Mouse (Mus musculus) urinary bladder, postnatal 10 days (tissue): ENCODE data around the gene Znhit2.

ENCODE experiments used
- DNase-seq: peaks from one replicate; pipeline ENCODE4 v3.0.0; 2022; ENCODE audit warnings: low spot score

Znhit2 gene

DNA sequence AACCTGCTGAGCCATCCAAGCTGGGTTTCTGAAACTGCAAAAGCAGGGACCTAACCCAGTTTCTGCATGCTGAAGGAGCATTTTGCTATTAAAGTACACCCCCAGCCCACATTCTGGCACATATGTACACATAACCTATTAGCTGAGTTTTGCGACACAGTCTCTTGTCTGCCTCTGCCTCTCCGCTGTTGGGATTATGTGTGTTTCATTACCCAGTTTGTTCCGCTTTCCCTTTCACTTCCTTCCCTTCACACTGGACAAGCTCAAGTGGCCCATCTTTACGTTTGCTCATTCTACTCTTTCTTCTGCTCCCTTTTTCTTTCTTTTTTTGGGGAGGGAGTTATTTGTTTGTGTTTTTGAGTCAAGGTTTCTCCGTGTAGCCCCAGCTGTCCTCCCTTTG is 12.9 kb downstream of the Znhit2 start:
- no peak for DNase-seq

DNA sequence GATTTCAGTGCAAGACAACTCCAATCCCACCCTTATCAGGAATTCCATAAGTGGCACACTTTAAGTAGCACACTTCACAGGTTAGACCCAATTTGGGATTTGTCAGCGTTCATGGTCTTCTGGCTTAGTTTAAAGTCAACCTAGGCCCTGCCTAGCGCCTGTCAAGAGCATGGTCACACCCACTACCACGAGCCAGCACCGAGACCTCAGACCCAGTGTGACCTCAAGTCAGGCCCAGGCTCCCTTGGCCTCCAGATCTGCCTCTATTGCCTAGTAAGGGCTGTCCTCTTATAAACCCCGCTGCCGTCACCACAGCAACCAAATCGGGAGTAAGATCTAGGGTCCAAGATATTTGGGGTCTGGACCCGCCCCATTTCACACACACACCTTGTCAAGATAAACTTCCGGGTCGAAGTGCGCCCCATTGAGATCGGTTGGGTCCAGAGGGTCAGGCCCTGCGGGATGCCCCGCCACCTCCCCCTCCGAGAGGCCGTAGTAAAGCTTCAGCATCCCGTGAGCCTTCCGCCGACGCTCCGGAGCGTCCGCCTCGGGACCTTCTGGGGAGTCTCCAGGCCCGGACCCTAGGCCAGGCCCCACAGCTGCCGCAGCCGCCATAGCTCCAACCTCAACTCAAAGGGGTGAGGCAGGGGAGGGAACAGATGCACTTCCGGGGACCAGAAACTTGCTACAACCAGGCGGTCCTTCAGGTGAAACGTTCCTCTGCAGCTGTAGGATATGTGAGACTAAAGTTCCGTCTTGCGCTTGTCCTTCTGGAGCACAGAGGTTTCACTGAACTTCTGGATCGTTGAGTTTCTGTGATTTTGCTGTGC is 15.8 kb downstream of the Znhit2 start, which contains the start of gene Vps51:
Vps51 (minus strand) TSS at position 668 of the 830 bp plus-strand sequence.
- peak; percentile 38 for DNase-seq

DNA sequence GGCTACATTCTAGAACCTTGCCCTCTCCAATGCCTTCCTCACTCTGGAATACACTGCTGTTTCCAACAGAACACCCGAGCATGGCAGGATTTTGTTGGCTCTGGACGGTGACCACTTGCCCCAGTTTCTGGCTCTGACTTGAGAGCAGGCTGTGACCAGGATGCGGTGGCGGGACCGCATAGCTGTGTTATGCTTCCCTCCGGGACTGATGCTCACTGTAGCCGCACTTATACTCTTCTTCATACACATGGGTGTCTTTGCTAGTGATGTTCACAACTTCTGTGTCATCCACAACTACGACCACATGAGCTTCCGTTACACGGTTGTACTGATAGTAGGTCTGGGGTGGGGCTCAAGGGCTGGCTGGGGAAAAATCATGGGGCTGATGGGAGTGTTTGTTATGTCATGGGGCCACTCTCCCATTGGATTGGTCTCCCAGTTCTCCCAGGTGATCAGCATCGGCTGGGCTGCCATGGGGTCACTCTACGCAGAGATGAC is 19.0 kb downstream of the Znhit2 start, which contains the start of gene Tmem262:
Tmem262 (plus strand) TSS at position 51 of the 498 bp plus-strand sequence.
- no peak for DNase-seq

DNA sequence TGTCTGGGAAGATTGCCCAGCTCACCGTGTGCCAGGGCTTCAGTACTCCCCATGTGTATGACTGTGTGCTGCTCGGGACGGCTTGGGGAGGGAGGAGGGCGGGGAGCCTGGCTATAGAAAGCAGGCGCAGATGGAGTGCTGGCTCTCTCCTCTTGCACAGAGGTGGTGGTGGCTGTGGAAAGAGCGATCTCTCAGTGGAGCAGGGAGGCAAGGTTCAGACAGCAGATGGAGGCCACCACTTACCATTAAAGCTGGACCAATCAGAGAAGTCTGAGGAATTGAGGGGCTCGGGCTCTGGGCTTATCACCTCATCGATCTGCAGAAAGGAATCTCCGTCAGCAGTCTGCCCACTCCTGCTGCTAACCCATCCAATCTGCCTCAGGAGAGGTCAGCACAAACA is 21.2 kb downstream of the Znhit2 start, which contains the start of gene Gm28374:
Gm28374 (minus strand) TSS at position 101 of the 400 bp plus-strand sequence.
- no peak for DNase-seq

DNA sequence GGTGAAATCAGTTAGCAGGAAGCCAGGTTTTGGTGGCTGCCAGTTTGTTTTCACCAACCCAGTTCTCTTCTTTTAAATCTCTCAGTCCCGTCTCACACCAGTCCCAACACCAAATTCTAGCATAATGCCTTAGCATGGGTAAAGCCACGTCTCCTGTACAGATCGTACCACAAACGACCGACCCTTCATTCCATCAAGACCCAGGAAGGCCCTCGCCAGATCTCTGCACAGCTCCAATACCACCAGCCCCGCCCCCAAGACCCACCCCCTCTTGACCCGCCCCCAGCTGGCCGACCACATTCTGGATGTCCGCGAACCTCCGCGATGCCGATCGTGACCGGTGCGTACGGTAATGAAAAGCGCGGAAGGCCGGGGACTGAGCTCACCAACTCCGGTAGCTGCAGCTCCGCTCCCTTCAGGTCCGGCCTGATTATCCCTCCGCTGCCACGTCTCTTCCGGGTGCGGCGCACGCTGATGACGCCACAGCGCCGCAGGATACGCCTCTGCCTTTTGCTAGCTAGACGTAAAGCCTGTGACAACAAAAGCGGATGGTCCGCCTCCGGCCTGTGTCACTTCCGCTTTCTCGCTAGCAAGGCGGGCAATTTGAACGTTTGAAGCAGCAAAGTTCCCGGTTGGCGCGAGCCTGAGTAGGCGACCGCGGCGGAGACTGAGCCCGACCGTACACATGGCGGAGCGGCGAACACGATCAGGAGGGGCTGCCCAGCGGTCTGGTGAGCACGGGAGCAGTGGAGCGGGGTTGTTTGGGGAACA is 23.7 kb downstream of the Znhit2 start, which contains the start of the genes Zfpl1 and Cdca5:
Zfpl1 (minus strand) TSS at position 479 of the 771 bp plus-strand sequence.
Cdca5 (plus strand) TSS at position 506 of the 771 bp plus-strand sequence.
- DNase-seq, result peak; percentile 83

DNA sequence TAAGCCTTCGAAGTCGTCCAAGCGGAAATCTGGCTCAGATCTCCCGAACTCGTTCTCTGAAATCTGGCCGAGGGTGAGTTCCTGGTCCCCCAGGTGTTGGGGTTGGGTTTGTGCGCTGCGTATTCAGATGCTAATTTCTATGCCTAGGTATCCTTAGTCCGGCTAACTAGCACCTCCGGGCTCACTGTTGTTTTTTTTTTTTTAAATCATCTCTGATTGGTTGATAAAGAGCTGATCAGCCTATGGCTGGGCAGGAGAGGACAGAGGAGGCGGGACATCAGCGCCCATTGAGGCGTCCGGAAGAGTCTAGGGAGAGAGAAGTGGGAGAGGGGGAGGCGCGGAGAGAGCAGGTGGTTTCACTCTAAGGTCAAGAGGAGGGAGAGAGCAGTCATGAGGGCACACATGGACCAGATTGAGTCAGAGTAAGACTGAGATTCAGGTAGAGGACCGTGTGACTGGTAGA is 24.5 kb downstream of the Znhit2 start:
- no peak for DNase-seq

DNA sequence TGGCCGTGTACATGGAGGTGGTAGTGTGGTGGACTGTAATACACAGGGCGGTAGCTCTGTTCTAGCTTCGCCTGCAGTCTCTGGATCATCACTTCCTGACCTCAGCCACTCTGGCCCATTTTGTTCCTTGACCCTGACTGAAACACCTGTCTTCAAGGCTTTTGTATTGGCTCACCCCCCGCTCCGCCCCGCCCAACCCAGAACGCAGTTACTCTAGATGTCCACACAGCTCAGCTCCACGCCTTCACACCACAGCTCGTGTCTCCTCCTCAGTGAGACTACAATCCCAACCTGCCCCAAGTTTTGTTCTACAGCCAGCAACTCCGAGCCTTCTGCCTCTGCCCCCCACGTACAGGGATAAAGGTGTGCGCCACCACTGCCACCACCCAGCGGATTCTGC is 27.8 kb downstream of the Znhit2 start:
- DNase-seq, result no peak

DNA sequence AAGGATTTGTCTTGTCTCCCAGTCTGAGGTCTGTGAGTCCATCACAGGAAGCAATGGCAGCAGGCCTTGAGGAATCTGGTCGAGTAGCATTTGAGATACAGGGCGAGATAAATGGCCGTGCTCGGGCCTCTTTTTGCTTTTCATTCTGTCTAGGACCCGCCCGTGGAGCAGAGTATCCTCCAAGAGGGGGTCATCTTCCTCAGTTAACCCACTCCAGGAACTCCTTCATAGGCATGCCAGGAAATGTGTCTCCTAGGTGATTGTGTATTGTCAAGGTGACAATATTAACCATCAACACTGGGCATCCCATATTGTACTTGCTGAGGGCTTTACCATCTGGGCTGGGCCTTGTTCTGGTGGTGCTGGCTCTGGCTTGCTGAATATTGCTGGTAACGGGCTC is 33.1 kb downstream of the Znhit2 start, which contains the start of gene AC131692.1:
AC131692.1 (plus strand) TSS at position 301 of the 400 bp plus-strand sequence.
- DNase-seq, result no peak

DNA sequence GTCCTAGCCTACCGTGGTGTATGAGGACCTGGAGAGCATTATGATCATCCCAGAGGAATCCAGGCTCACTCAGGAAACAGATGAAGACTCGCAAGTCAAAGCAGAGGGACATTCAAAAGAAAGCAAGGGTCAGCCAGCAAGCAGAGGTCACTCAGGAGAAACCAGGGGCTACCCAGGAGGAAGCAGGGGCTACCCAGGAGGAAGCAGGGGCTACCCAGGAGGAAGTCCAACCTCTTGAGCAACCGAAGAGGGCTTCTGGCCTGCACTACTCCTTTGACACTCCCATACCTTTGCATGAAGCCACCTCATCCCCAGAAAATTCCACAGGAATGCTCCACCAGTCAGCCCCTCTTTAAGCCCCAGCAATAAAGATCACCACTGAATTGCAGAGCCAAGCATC is 36.9 kb downstream of the Znhit2 start:
- no peak for DNase-seq

DNA sequence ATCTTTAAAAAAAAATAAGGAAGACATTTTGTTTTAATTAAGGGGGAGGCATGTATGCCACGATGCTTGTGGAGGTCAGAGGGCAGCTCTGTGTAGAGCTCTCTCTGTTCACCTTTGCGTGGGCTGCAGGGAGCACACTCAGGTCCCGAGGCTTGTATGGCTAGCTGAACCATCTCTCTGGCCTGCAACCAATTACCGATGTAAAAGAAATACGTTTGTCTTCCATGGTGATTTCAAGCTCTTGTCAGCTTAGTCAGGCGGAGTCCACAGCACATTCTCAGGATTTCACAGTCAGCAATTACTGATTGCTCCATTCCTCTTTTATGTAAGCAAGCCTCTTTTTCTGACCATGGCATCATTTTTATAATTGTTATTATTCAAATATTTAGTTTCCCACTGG is 40.2 kb downstream of the Znhit2 start:
- DNase-seq, result no peak

DNA sequence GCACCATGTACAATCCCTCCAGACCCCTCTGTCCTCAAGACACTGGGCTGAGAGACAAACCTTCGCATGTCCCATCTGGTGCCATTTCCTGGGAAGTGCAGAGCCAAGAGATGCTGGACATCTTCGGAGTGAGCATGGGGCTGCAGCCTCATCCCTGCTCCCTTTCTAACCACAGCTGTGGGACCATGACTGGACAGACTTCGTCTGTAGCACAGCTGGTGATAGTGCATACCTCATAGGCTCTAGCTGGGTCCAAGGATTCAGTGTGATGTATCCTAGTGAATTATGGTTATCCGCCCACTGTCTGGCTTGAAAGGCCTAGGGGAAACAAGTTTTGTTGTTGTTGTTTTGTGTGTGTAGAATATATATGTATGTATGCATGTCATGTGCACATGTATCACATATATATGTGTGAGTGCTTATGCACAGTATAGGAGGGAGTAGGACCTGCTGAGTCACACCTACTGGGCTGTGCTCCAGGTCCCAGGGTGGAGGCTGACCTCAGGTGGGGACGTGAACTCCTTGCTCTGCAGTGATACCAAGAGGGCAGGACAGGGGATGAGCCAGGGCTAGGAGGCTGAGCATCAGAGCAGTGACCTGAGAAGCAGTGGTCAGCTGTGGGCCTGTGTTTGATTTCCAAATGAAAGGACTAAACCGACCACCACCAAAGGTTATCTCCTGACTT is 41.3 kb downstream of the Znhit2 start:
- no peak for DNase-seq

DNA sequence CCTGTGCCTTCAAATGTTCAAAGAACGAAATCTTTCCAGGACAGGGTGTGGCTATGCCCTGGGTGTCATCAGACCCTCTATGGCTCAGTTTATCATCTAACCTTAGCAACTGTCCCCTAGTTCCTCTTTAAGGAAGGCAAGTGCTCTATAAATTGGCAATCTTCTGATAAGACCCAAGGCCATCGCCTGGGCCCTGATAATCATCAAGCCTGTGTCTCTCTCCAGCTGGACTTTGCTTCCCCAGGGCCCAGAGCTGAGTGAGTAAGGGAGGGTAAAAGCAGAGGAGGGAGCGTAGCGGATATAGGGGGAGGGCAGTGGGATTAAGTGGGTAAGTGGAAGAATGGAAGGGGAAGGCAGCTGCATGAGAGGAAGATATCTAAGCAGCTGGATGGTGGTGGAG is 43.5 kb downstream of the Znhit2 start:
- DNase-seq, result no peak

DNA sequence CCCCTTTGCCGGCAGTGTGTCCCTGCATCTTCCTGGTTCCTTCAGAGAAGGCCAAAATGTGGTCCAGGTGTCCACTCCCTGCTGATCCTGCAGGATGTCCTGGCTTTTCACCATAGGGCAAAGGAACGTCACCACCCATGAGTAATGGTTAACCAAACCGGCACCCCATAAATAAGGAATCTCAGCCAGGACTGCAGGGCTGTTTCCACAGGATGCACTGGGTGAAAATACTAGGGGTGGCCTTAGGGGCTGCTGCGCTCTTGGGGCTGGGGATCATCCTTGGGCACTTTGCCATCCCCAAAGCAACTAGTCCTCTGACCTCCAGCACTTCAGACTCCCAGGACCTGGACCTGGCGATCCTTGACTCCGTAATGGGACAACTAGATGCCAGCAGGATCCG is 44.6 kb downstream of the Znhit2 start, which contains the start of gene Naaladl1:
Naaladl1 (plus strand) TSS at position 197 of the 400 bp plus-strand sequence.
- DNase-seq, result no peak
